Mouse (Mus musculus): Measurements from ENCODE around the gene Gtf2i. TPM values are rescaled to one million over a fixed set of nuclear protein-coding genes. Genes with fewer than 3 reads are reported as not detected.

Gene Gtf2i
- polyA plus RNA-seq, 1 experiment from 2014 or later, result 204 TPM

DNA sequence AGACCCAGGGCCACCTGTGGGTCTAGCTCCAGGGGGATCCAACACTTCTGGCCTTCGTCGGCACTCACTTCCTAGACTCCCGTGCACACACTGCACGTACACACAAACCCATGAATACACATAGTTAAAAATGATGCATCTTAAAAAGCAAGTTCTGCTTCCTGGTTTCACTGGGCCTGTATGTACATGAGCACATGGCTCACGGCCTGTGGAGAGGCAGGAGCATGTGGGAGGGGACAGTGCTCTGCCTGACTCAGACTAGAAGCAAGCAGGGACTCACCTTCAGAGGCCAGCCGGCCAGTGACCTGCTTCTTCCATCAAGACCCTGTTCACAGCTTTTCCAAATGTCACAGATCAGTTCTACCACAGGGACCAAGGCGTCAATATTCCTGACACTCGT lies 120.9 kb downstream of the Gtf2i start:
- Histone ChIP-seq H3K36me3 (peaks cover 37% of the 10 kb centered on the region), H3K9me3 (replicated peaks) (no peaks in the 10 kb centered on the region), H3K27ac (no peak overlapping the region), H3K4me3 (no peak overlapping the region), H3K4me1 (no peaks in the 10 kb centered on the region), H3K27me3 (ENCODE audit: low read depth, poor library complexity, severe bottlenecking) (no peaks in the 10 kb centered on the region)
- 90% methylated on average over 8 of the region's 8 CpGs for WGBS
- no peak for DNase-seq (ENCODE audit: low spot score)

DNA sequence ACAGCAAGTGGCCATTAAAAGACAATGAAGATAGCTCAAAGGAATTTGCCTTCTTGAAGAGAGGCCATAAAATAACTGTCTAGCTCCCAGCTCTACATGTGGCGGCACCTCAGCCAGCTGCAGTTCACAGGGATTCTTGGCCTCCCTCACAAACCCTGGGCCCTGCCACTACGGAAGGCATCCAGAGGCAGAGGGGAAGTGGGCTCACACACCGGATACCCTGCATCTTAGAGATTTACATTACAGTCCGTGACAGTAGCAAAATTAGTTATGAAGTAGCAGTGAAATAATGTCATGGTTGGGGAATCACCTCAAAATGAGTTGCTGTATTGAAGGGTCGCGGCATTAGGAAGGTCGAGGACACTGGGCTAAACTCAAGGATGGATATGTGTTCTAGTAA lies 126.0 kb downstream of the Gtf2i start:
- H3K4me1 ChIP-seq, result peaks cover 5% of the 10 kb centered on the region
- H3K4me3 ChIP-seq, result no peak overlapping the region
- 70% methylated on average over 7 of the region's 7 CpGs for WGBS
- DNase-seq (ENCODE audit: low spot score), result no peak
- H3K27me3 ChIP-seq (ENCODE audit: low read depth, poor library complexity, severe bottlenecking), result no peaks in the 10 kb centered on the region
- H3K36me3 ChIP-seq, result peaks cover 7% of the 10 kb centered on the region
- H3K27ac ChIP-seq, result no peak overlapping the region
- H3K9me3 ChIP-seq (replicated peaks), result no peaks in the 10 kb centered on the region

Small RNA genes lying within 50 kb of the gene (microRNA-seq; reads per million reads assigned to microRNA genes)
- gene Mir3965, result not detected

Other genes starting within 250 kb of the Gtf2i start
- 6.4 and 10.6 TPM in 2 replicates for gene Castor2, start 215.0 kb downstream of the Gtf2i start, polyA plus RNA-seq (2016; fragmentation: Nextera tagmentation; extraction: Ambion mirVana)
- 44.5 and 48.3 TPM in 2 replicates for gene Rcc1l, start 138.0 kb downstream of the Gtf2i start, polyA plus RNA-seq (2016; fragmentation: Nextera tagmentation; extraction: Ambion mirVana)
- gene Gtf2ird2, start 130.7 kb downstream of the Gtf2i start, polyA plus RNA-seq (2016; fragmentation: Nextera tagmentation; extraction: Ambion mirVana), result 5.3 and 7.3 TPM in 2 replicates
- gene Ncf1, start 85.1 kb downstream of the Gtf2i start, polyA plus RNA-seq (2016; fragmentation: Nextera tagmentation; extraction: Ambion mirVana), result 1.5 and 1.7 TPM in 2 replicates
- 131 and 153 TPM in 2 replicates for gene Gtf2ird1, start 142.0 kb upstream of the Gtf2i start, polyA plus RNA-seq (2016; fragmentation: Nextera tagmentation; extraction: Ambion mirVana)
- 5.9 and 7.1 TPM in 2 replicates for gene Clip2, start 237.7 kb upstream of the Gtf2i start, polyA plus RNA-seq (2016; fragmentation: Nextera tagmentation; extraction: Ambion mirVana)
- gene Syna, start 245.4 kb upstream of the Gtf2i start, polyA plus RNA-seq (2016; fragmentation: Nextera tagmentation; extraction: Ambion mirVana), result 0.06 and 0.08 TPM in 2 replicates

Data from limb, embryonic 10.5 days (tissue).